Mouse (Mus musculus) liver, adult 2 months (tissue): Measurements from ENCODE around the gene Nkx1-2. TPM values are rescaled to one million over a fixed set of nuclear protein-coding genes. Genes with fewer than 3 reads are reported as not detected.

Source experiments
- DNase-seq: peaks from one replicate; pipeline ENCODE4 v3.0.0-alpha.2; 2011; ENCODE audit warnings: low read depth, low spot score; ENCODE audit errors: extremely low read depth
- H3K27ac ChIP-seq: fragments of 200-500 bp; replicated peaks from 2 replicates; pipeline ENCODE4 v1.5.1; 2012; ENCODE audit warnings: low read depth, mild to moderate bottlenecking, control low read depth, inconsistent platforms, low read length; ENCODE audit not compliant: insufficient read depth
- H3K27me3 ChIP-seq: fragments of 200-500 bp; 2 replicates; pipeline ENCODE4 v1.6.1; 2012; ENCODE audit warnings: mild to moderate bottlenecking, moderate library complexity, low read length, inconsistent platforms; ENCODE audit not compliant: control insufficient read depth, insufficient read depth
- H3K36me3 ChIP-seq: fragments of 200-500 bp; 2 replicates; pipeline ENCODE4 v1.6.1; 2012; ENCODE audit warnings: low read length, inconsistent platforms; ENCODE audit not compliant: control insufficient read depth, insufficient read depth
- H3K4me1 ChIP-seq: fragments of 200-500 bp; 2 replicates; pipeline ENCODE4 v1.6.1; 2011; ENCODE audit warnings: low read length; ENCODE audit not compliant: control insufficient read depth, insufficient read depth
- H3K4me3 ChIP-seq: fragments of 200-500 bp; 2 replicates; pipeline ENCODE4 v1.5.1; 2011; ENCODE audit warnings: low read depth, mild to moderate bottlenecking, control low read depth, low read length, moderate library complexity; ENCODE audit not compliant: insufficient read depth
- H3K79me2 ChIP-seq: fragments of 200-500 bp; 2 replicates; pipeline ENCODE4 v1.6.1; 2012; ENCODE audit warnings: inconsistent platforms, mild to moderate bottlenecking, low read length, moderate library complexity; ENCODE audit not compliant: control insufficient read depth, insufficient read depth
- H3K9ac ChIP-seq: fragments of 200-500 bp; 2 replicates; pipeline ENCODE4 v1.6.1; 2012; ENCODE audit warnings: low read depth, mild to moderate bottlenecking, control low read depth, inconsistent platforms, low read length
- CTCF ChIP-seq: fragments of 200-500 bp; IDR thresholded peaks from 2 replicates; pipeline ENCODE4 v1.5.1; 2011; ENCODE audit warnings: low read depth, low read length, control low read depth
- POLR2A ChIP-seq: fragments of 200-500 bp; IDR thresholded peaks from 2 replicates; pipeline ENCODE4 v1.6.1; 2011; ENCODE audit warnings: low read length, control low read depth; ENCODE audit not compliant: insufficient read depth; ENCODE audit errors: extremely low read depth
- WGBS: fragments of 180-500 bp; shearing (Covaris S2); methylation state at CpG from one replicate; pipeline ENCODE4 v1.1.7; 2018; 5-methylcytosine and 5-hydroxymethylcytosine counted together
- polyA plus RNA-seq: library from polyadenylated mRNA; depleted of rRNA; stranded (reverse); fragments of >200 nt; gene quantifications from 2 replicates; pipeline ENCODE4 v1.2.3, GENCODE M21; 2012
- total RNA-seq: library from RNA; depleted of rRNA; stranded (reverse); fragments of >200 nt; gene quantifications from 2 replicates; pipeline ENCODE4 v1.2.3, GENCODE M21; 2014

Nkx1-2 gene
- total and polyA plus RNA-seq, 2 experiments, result not detected

GRCm38 (mm10) chr7:132594325-132594724 is 5.1 kb downstream of the Nkx1-2 start:
- H3K36me3 ChIP-seq, result no peaks in the 10 kb centered on the region
- H3K79me2 ChIP-seq, result no peaks in the 10 kb centered on the region
- no peak overlapping the region for H3K27ac ChIP-seq
- no peak for DNase-seq
- TF ChIP-seq CTCF (no peak), POLR2A (no peak)
- peaks cover 14% of the 10 kb centered on the region for H3K27me3 ChIP-seq
- WGBS, result 98% methylated on average over 2 of the region's 2 CpGs
- H3K4me3 ChIP-seq, result no peak overlapping the region
- H3K4me1 ChIP-seq, result no peaks in the 10 kb centered on the region
- no peak overlapping the region for H3K9ac ChIP-seq

GRCm38 (mm10) chr7:132593762-132594161 is 5.7 kb downstream of the Nkx1-2 start:
- Histone ChIP-seq H3K9ac (no peak overlapping the region), H3K79me2 (no peaks in the 10 kb centered on the region), H3K4me1 (no peaks in the 10 kb centered on the region), H3K27me3 (peaks cover 10% of the 10 kb centered on the region), H3K4me3 (no peak overlapping the region), H3K36me3 (no peaks in the 10 kb centered on the region), H3K27ac (no peak overlapping the region)
- WGBS, result 79% methylated on average over 2 of the region's 2 CpGs
- TF ChIP-seq POLR2A (no peak), CTCF (no peak)
- DNase-seq, result no peak

DNA sequence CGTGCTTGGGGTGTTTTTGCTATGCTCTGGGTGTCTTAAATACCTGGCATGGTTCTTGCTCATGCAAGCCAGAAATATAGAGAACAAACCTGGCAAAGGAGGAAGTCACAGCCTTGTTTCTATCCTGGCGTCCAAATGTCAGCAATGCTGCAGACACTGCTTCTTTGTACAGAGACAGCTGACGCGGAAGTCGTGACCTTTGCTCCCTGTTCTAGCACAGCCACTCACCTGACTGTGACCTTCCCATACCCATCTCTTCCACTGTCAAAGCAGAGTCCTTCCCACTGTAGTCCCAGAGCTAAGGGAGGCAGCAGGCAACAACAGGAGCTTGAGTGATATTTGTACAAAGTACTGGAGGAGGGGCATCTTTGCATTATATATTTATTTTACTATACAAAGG is 9.8 kb downstream of the Nkx1-2 start:
- Histone ChIP-seq H3K4me1 (no peaks in the 10 kb centered on the region), H3K27me3 (no peaks in the 10 kb centered on the region; the same call in 1 of the 2 replicates), H3K36me3 (no peaks in the 10 kb centered on the region), H3K79me2 (no peaks in the 10 kb centered on the region), H3K9ac (no peak overlapping the region), H3K4me3 (no peak overlapping the region), H3K27ac (no peak overlapping the region)
- peak; percentile 84 for DNase-seq
- 20% methylated on average over 5 of the region's 5 CpGs for WGBS
- no peak for TF ChIP-seq CTCF
- TF ChIP-seq POLR2A, result no peak

DNA sequence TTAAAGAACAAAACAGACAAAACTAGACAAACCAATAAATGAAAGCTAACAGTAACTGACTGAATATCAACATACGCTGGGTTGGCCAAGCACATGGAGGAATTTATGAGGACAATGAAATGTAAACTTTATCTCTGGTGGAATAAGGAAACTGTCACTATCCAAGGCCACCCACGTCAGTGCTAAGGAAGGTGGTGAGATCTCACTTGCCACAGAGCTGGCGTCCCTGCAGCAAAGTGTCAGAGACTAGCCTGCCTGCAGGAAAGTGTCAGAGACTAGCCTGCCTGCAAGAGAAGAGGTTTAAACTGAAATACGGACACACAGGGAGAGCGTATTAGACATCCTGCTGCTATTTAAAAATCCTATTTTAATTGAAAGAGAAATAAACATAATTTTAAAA is 12.3 kb downstream of the Nkx1-2 start:
- 85% methylated on average over 5 of the region's 5 CpGs for WGBS
- no peak for DNase-seq
- H3K79me2 ChIP-seq, result no peaks in the 10 kb centered on the region
- TF ChIP-seq POLR2A (no peak), CTCF (no peak)
- no peak overlapping the region for H3K9ac ChIP-seq
- no peaks in the 10 kb centered on the region for H3K4me1 ChIP-seq
- H3K27me3 ChIP-seq, result no peaks in the 10 kb centered on the region; the same call in 1 of the 2 replicates
- H3K27ac ChIP-seq, result no peak overlapping the region
- H3K4me3 ChIP-seq, result no peak overlapping the region
- no peaks in the 10 kb centered on the region for H3K36me3 ChIP-seq

DNA sequence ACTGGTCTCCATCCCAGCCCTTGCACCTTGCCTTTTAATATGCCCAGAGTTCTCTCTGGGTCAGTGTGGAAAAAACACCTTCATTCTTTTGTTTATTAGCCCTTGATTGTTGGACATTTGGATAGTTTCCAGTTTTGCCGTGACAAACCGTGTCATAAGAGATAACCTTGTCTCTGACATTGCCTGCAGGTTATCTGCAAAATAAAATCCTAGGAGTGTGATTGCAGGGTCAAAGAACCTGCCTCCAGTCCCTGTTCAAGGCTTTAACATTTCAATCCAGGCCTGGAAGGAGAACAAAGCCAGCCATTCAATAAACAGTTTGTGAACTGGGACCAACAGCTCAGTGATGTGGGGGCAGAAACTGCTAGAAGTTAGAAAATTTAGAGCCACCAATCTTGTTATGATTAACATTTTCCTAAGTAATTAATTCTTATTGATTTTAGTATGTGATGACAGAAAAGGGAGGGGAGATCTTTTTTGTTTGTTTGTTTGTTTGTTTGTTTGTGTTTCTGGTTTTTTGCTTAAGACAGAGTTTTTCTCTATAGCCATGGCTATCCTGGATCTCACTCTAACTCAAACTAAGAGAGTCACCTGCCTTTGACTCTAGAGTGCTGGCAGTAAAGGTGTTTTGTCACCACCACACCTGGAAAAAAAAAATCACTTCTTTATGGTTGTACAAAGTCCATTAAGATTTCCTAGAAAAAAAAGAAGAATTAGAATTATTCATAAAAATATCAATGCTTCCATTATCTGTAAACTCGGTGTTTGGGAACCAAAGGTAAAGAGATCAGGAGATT is 13.5 kb downstream of the Nkx1-2 start:
- H3K9ac ChIP-seq, result no peak overlapping the region
- no peak overlapping the region for H3K4me3 ChIP-seq
- H3K36me3 ChIP-seq, result no peaks in the 10 kb centered on the region
- TF ChIP-seq CTCF (no peak), POLR2A (no peak)
- DNase-seq, result peak; percentile 82
- WGBS, result 26% methylated on average over 3 of the region's 3 CpGs
- no peak overlapping the region for H3K27ac ChIP-seq
- H3K4me1 ChIP-seq, result no peaks in the 10 kb centered on the region
- no peaks in the 10 kb centered on the region for H3K79me2 ChIP-seq
- H3K27me3 ChIP-seq, result no peaks in the 10 kb centered on the region; the same call in 1 of the 2 replicates

DNA sequence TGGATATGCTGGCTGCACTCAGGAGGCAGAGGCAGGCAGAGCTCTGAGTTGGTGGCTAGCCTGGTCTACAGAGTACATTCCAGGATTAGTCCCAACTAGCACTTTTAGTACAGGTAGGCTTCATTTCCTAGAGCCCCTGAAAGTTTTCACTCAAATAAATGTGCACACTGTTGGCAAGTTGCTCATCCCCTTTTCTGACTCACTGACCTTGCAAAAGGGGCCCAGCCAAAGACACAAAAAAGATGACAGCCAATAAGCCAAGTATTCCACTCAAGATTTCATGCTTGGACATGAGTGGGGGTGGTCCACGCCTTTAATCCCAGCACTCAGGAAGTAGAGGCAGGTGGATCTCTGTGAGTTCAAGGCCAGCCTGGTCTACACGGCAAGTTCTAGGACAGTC is 18.0 kb downstream of the Nkx1-2 start:
- H3K79me2 ChIP-seq, result no peaks in the 10 kb centered on the region
- no peaks in the 10 kb centered on the region for H3K36me3 ChIP-seq
- WGBS, result 91% methylated on average over 2 of the region's 2 CpGs
- no peak overlapping the region for H3K4me3 ChIP-seq
- no peak overlapping the region for H3K27ac ChIP-seq
- DNase-seq, result no peak
- no peak for TF ChIP-seq CTCF
- no peak for TF ChIP-seq POLR2A
- H3K9ac ChIP-seq, result no peak overlapping the region
- no peaks in the 10 kb centered on the region; the same call in 1 of the 2 replicates for H3K27me3 ChIP-seq
- H3K4me1 ChIP-seq, result peaks cover 2% of the 10 kb centered on the region; the same call in 1 of the 2 replicates
